Mouse (Mus musculus): ENCODE data around the gene Trim72.

GRCm38 (mm10) chr7:127974413-127974930 is 29.3 kb upstream of the Trim72 start:
- TF ChIP-seq ELF1 (IDR thresholded peaks at IDR 0.05; ENCODE audit: low read depth, low read length) (no peak), POLR2A (IDR thresholded peaks at IDR 0.05; ENCODE audit: control insufficient read depth in 1 of 2, insufficient read depth in 1 of 2, low read depth in 1 of 2, low read length in 2 of 2, poor library complexity in 1 of 2) (no peak; a peak in 1 of 4 replicates), MAX (IDR thresholded peaks at IDR 0.05; ENCODE audit: low read length) (no peak), NELFE (IDR thresholded peaks at IDR 0.05; ENCODE audit: low read depth, low read length) (no peak), POLR2AphosphoS5 (IDR thresholded peaks at IDR 0.05; ENCODE audit: borderline replicate concordance, low read depth, low read length) (no peak), CTCF (IDR thresholded peaks at IDR 0.05 in 2 of 3, conservative IDR thresholded peaks at IDR 0.05 in 1 of 3; ENCODE audit: control insufficient read depth in 1 of 3, insufficient read depth in 1 of 3, low read depth in 2 of 3, low read length in 3 of 3, poor library complexity in 1 of 3, severe bottlenecking in 1 of 3) (no peak)

All from MEL (cell line).